Mouse (Mus musculus) thymus, postnatal 0 days (tissue): Measurements from ENCODE around the gene Rpl36. TPM values are rescaled to one million over a fixed set of nuclear protein-coding genes. Genes with fewer than 3 reads are reported as not detected.

Source experiments
- DNase-seq: peaks from one replicate; pipeline ENCODE4 v3.0.0-alpha.2; 2015; ENCODE audit warnings: low spot score
- polyA plus RNA-seq: library from polyadenylated mRNA; unstranded; fragments of >200 nt; fragmentation: Nextera tagmentation; extraction: Ambion mirVana; gene quantifications from 2 replicates; pipeline ENCODE4 v1.2.1, GENCODE M21; 2015

Gene Rpl36
- polyA plus RNA-seq, 1 experiment from 2014 or later = 2,991 TPM

- no peak for DNase-seq
These were observed 34.3 kb downstream of the Rpl36 start for GRCm38 (mm10) chr17:56647546-56647945.

- no peak for DNase-seq
These were observed 38.6 kb downstream of the Rpl36 start for GRCm38 (mm10) chr17:56651801-56652200.

GRCm38 (mm10) chr17:56654771-56655170, 41.6 kb downstream of the Rpl36 start:
- DNase-seq = no peak

GRCm38 (mm10) chr17:56655311-56655710, 42.1 kb downstream of the Rpl36 start:
- DNase-seq = no peak

- DNase-seq = no peak
These were observed 43.0 kb downstream of the Rpl36 start for GRCm38 (mm10) chr17:56656171-56656570.

- no peak for DNase-seq
These were observed 50.4 kb downstream of the Rpl36 start for GRCm38 (mm10) chr17:56663659-56664058.

Other genes with a start within 250 kb of the Rpl36 start
- gene Ptprs, start 136.9 kb upstream of the Rpl36 start, polyA plus RNA-seq = 24.2 and 29.9 TPM in 2 replicates
- not detected in 2 replicates for gene Znrf4, start 101.0 kb upstream of the Rpl36 start, polyA plus RNA-seq
- 0.98 and 1.7 TPM in 2 replicates for gene Gm20219, start 59.0 kb upstream of the Rpl36 start, polyA plus RNA-seq
- gene Safb2, start 28.8 kb upstream of the Rpl36 start, polyA plus RNA-seq = 54.7 and 74.6 TPM in 2 replicates
- gene Safb, start 28.6 kb upstream of the Rpl36 start, polyA plus RNA-seq = 76.0 and 83.6 TPM in 2 replicates
- 306 and 315 TPM in 2 replicates for gene 2410015M20Rik, start 3.6 kb upstream of the Rpl36 start, polyA plus RNA-seq
- gene Lonp1, start 13.5 kb downstream of the Rpl36 start, polyA plus RNA-seq = 40.1 and 41.0 TPM in 2 replicates
- 0.09 and 0.57 TPM in 2 replicates for gene Catsperd, start 14.7 kb downstream of the Rpl36 start, polyA plus RNA-seq
- gene Ranbp3, start 59.9 kb downstream of the Rpl36 start, polyA plus RNA-seq = 76.2 and 81.4 TPM in 2 replicates
- gene Ndufa11, start 104.4 kb downstream of the Rpl36 start, polyA plus RNA-seq = 821 and 873 TPM in 2 replicates
- 20.3 and 26.9 TPM in 2 replicates for gene Vmac, start 104.6 kb downstream of the Rpl36 start, polyA plus RNA-seq
- 17.3 and 23.6 TPM in 2 replicates for gene Nrtn, start 144.1 kb downstream of the Rpl36 start, polyA plus RNA-seq
- gene Dus3l, start 151.3 kb downstream of the Rpl36 start, polyA plus RNA-seq = 34.0 and 36.5 TPM in 2 replicates
- gene Prr22, start 156.8 kb downstream of the Rpl36 start, polyA plus RNA-seq = 0.40 and 0.68 TPM in 2 replicates
- 3.0 and 3.2 TPM in 2 replicates for gene Rfx2, start 217.6 kb downstream of the Rpl36 start, polyA plus RNA-seq